Mouse (Mus musculus): ENCODE measurements at regions not wholly inside any gene's neighbourhood (a gene's known extent, or its start where the extent isn't known, plus 50 kb on each side); places are given as distances from the start of the nearest gene placed in this dataset.

DNA sequence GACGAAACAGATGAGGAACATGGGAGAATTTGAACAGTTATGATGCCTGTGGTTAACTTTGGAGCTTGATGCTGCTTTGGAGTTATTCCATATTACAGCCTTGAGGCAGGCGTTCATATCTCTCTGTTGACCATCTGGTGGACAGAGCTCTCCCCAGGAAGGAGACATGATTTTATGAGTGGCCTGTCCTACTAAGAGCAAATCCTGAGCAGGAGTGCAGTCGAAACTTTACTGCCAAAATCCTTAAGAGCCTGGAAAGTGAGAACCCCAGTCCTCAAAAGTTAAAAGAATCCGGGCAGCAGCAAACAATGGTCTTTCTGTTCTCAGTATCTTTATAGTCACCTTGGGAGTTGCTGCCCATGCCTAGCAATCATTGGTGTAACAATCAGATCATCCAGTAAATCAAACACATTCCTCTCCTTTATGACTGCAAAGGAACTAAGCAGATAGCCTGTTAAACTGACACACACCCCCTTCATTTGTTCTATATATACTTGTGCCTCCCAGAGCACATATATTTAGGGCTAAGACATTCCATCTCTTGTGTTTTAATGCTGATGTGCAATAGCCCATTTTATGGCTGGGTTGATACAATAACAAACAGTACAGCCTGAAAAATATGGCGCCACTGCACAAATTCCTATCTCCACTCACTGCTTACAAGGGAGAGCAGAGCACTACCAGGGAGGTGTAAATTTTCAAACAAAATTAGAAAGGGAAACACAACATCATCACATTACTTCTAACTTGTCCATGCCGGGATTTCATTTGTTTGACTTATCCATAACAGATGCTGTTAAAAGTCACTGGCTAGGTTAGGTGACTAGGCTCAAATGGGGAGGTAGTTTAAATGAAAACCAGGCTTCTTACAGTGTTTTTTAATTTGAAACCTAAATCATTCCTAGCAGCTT is 312.5 kb upstream of the Gm11146 start:
- no peak overlapping the region for H3K27ac ChIP-seq
- H3K4me1 ChIP-seq (ENCODE audit: control insufficient read depth, insufficient read depth, low read length), result no peaks in the 10 kb centered on the region
- H3K79me2 ChIP-seq (replicated peaks; ENCODE audit: control insufficient read depth, insufficient read depth, low read length), result no peaks in the 10 kb centered on the region
- no peak for TF ChIP-seq CTCF (IDR thresholded peaks at IDR 0.05)
- no peak for TF ChIP-seq POLR2A (IDR thresholded peaks at IDR 0.05; ENCODE audit: insufficient read depth, low read depth, low read length)
- no peak for TF ChIP-seq EP300 (IDR thresholded peaks at IDR 0.05; ENCODE audit: insufficient read depth, low read depth, low read length)
- H3K36me3 ChIP-seq (ENCODE audit: control insufficient read depth, insufficient read depth, low read length), result no peaks in the 10 kb centered on the region
- intact Hi-C loops (cut with DNase I), result no loop called here
- no peak for DNase-seq
- no peak overlapping the region for H3K9ac ChIP-seq (ENCODE audit: low read depth, low read length)
- no peak overlapping the region for H3K4me3 ChIP-seq
- 63% methylated on average over 6 of the region's 6 CpGs for WGBS
- H3K27me3 ChIP-seq (ENCODE audit: control insufficient read depth, insufficient read depth, low read length), result no peaks in the 10 kb centered on the region

DNA sequence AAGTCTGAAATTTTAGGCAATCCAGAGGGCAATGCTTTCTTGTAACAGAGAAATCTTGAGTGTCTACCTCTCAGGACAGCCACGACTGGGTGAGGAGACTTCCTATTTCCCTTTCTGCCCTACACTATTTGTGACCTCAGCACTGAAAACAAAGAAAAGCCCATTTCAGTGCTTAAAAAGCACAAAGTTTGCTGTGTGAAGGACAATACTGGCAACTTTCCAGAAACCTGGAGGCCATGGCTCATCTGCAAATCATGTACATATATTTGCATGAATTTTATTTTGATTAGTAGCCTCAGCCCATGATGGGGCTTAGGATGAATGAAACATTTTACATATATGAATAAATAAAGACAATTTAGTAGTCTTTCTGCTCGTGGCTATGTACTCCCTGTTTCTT is 292.4 kb upstream of the Gm11146 start:
- Histone ChIP-seq H3K36me3 (ENCODE audit: control insufficient read depth, insufficient read depth, low read length) (no peaks in the 10 kb centered on the region), H3K27ac (no peak overlapping the region), H3K9ac (ENCODE audit: low read depth, low read length) (no peak overlapping the region), H3K4me1 (ENCODE audit: control insufficient read depth, insufficient read depth, low read length) (no peaks in the 10 kb centered on the region), H3K27me3 (ENCODE audit: control insufficient read depth, insufficient read depth, low read length) (no peaks in the 10 kb centered on the region), H3K4me3 (no peak overlapping the region), H3K79me2 (replicated peaks; ENCODE audit: control insufficient read depth, insufficient read depth, low read length) (no peaks in the 10 kb centered on the region)
- 49% methylated on average over 2 of the region's 2 CpGs for WGBS
- TF ChIP-seq EP300 (IDR thresholded peaks at IDR 0.05; ENCODE audit: insufficient read depth, low read depth, low read length) (no peak), POLR2A (IDR thresholded peaks at IDR 0.05; ENCODE audit: insufficient read depth, low read depth, low read length) (no peak), CTCF (IDR thresholded peaks at IDR 0.05) (no peak)
- no peak for DNase-seq
- intact Hi-C loops (cut with DNase I), result no loop called here

DNA sequence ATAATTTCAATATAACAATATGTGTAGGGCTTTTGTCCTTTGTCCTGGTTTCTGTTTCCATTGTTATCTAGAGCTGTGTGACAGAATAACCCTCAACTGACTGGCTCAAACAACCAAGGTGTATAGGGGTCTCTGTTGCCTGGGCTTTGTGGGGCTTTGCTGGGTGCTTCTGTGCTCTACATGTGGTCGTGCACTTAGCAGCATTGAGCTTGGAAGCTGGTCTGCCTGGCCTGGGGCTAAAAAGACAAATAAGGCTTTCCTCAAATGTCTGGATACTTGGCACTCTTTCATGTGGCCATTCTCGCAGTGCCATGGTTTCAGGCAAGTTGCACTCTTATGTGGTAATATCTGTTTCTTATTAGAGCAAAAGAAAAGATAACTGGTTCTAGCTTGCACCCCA is 291.8 kb upstream of the Gm11146 start:
- TF ChIP-seq EP300 (IDR thresholded peaks at IDR 0.05; ENCODE audit: insufficient read depth, low read depth, low read length) (no peak), CTCF (IDR thresholded peaks at IDR 0.05) (no peak), POLR2A (IDR thresholded peaks at IDR 0.05; ENCODE audit: insufficient read depth, low read depth, low read length) (no peak)
- Histone ChIP-seq H3K27ac (no peak overlapping the region), H3K27me3 (ENCODE audit: control insufficient read depth, insufficient read depth, low read length) (no peaks in the 10 kb centered on the region), H3K4me3 (no peak overlapping the region), H3K4me1 (ENCODE audit: control insufficient read depth, insufficient read depth, low read length) (no peaks in the 10 kb centered on the region), H3K79me2 (replicated peaks; ENCODE audit: control insufficient read depth, insufficient read depth, low read length) (no peaks in the 10 kb centered on the region), H3K9ac (ENCODE audit: low read depth, low read length) (no peak overlapping the region), H3K36me3 (ENCODE audit: control insufficient read depth, insufficient read depth, low read length) (no peaks in the 10 kb centered on the region)
- no peak for DNase-seq
- intact Hi-C loops (cut with DNase I), result no loop called here
- WGBS, result 76% methylated on average over 2 of the region's 2 CpGs

DNA sequence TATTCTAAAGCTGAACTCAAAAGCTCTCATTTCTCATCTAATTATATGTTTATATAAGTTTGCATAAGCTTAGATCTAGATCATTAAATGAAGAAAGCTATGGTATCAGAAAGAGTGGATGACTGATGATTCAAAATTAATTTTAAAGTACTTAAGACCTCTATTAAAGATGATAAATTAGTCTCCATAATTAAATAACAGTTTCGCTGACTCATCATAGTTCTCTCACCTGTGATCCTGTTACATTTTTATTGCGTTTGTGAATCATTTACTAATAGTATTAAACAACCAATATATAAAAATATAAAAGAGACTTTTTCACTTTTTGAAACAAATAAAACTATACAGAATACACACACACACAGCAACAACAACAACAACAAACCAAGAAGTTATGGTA is 290.8 kb upstream of the Gm11146 start:
- H3K4me1 ChIP-seq (ENCODE audit: control insufficient read depth, insufficient read depth, low read length), result no peaks in the 10 kb centered on the region
- TF ChIP-seq CTCF (IDR thresholded peaks at IDR 0.05), result no peak
- no peak for TF ChIP-seq EP300 (IDR thresholded peaks at IDR 0.05; ENCODE audit: insufficient read depth, low read depth, low read length)
- TF ChIP-seq POLR2A (IDR thresholded peaks at IDR 0.05; ENCODE audit: insufficient read depth, low read depth, low read length), result no peak
- no peaks in the 10 kb centered on the region for H3K36me3 ChIP-seq (ENCODE audit: control insufficient read depth, insufficient read depth, low read length)
- 87% methylated on average over 2 of the region's 2 CpGs for WGBS
- no peak overlapping the region for H3K27ac ChIP-seq
- no peak for DNase-seq
- H3K9ac ChIP-seq (ENCODE audit: low read depth, low read length), result no peak overlapping the region
- H3K79me2 ChIP-seq (replicated peaks; ENCODE audit: control insufficient read depth, insufficient read depth, low read length), result no peaks in the 10 kb centered on the region
- no peak overlapping the region for H3K4me3 ChIP-seq
- no peaks in the 10 kb centered on the region for H3K27me3 ChIP-seq (ENCODE audit: control insufficient read depth, insufficient read depth, low read length)
- intact Hi-C loops (cut with DNase I), result no loop called here

DNA sequence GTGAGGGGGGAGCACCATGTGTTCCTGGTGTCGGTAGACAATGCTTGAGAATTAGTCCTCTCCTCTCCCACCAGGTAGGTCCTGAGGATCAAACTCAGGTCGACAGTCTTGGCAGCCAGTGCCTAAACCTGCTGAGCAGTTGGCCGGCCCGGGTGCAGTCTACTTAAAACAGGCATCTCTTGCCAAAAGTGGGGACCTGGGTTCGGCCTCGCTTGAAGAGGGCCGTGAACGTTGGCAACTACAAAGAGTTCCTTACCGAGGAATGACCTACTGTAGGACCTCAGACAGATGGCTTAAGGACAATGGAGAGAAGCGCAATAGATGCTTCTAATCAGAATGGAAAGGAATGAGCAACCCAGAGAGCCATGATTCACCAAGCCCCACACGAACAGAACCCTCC is 287.5 kb upstream of the Gm11146 start:
- Histone ChIP-seq H3K27me3 (ENCODE audit: control insufficient read depth, insufficient read depth, low read length) (no peaks in the 10 kb centered on the region), H3K4me1 (ENCODE audit: control insufficient read depth, insufficient read depth, low read length) (no peaks in the 10 kb centered on the region), H3K9ac (ENCODE audit: low read depth, low read length) (no peak overlapping the region), H3K79me2 (replicated peaks; ENCODE audit: control insufficient read depth, insufficient read depth, low read length) (no peaks in the 10 kb centered on the region), H3K4me3 (no peak overlapping the region), H3K27ac (no peak overlapping the region), H3K36me3 (ENCODE audit: control insufficient read depth, insufficient read depth, low read length) (no peaks in the 10 kb centered on the region)
- WGBS, result 88% methylated on average over 11 of the region's 11 CpGs
- TF ChIP-seq EP300 (IDR thresholded peaks at IDR 0.05; ENCODE audit: insufficient read depth, low read depth, low read length), result no peak
- no peak for TF ChIP-seq POLR2A (IDR thresholded peaks at IDR 0.05; ENCODE audit: insufficient read depth, low read depth, low read length)
- TF ChIP-seq CTCF (IDR thresholded peaks at IDR 0.05), result no peak
- intact Hi-C loops (cut with DNase I), result no loop called here
- no peak for DNase-seq

DNA sequence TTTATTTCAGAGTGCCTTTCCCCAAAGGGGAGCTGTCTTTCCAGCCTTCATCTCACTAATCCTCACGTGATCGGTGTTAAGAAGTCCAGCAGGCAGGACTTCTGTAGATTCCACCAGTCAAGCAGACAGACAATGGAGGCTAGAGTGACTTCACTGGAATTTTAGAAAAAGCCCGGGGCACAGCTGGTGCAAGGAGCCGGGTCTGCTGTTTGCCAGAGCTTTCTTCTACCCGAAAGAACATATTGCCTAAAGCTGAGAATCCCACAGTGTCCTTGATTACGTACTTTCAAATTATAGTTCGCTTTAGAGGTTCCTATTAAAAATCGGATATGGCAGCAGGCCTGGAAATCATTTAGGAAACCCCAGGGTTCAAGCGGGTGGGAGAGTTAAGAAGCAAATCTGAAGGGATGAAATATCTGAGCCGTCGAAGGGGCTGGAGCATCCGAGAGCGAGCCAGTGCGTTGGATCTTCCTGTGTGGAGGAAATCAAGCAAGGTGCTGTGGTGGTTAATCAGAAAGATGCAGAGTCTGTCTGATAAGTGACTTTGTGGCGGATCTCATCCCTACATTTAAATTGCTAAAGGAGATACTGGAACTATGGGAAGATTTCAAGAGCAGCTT is 283.3 kb upstream of the Gm11146 start:
- no peaks in the 10 kb centered on the region for H3K27me3 ChIP-seq (ENCODE audit: control insufficient read depth, insufficient read depth, low read length)
- H3K9ac ChIP-seq (ENCODE audit: low read depth, low read length), result no peak overlapping the region
- no peak overlapping the region for H3K27ac ChIP-seq
- no peak for DNase-seq
- 82% methylated on average over 15 of the region's 15 CpGs for WGBS
- H3K36me3 ChIP-seq (ENCODE audit: control insufficient read depth, insufficient read depth, low read length), result no peaks in the 10 kb centered on the region
- no peaks in the 10 kb centered on the region for H3K79me2 ChIP-seq (replicated peaks; ENCODE audit: control insufficient read depth, insufficient read depth, low read length)
- H3K4me3 ChIP-seq, result no peak overlapping the region
- no peak for TF ChIP-seq EP300 (IDR thresholded peaks at IDR 0.05; ENCODE audit: insufficient read depth, low read depth, low read length)
- no peak for TF ChIP-seq POLR2A (IDR thresholded peaks at IDR 0.05; ENCODE audit: insufficient read depth, low read depth, low read length)
- TF ChIP-seq CTCF (IDR thresholded peaks at IDR 0.05), result no peak
- H3K4me1 ChIP-seq (ENCODE audit: control insufficient read depth, insufficient read depth, low read length), result no peaks in the 10 kb centered on the region
- intact Hi-C loops (cut with DNase I), result no loop called here

Data from heart, adult 2 months (tissue).